Mouse (Mus musculus): ENCODE measurements around the gene Gfer. TPM values are rescaled to one million over a fixed set of nuclear protein-coding genes. Genes with fewer than 3 reads are reported as not detected.

The Gfer gene
- total RNA-seq, 2 experiments from 2014 or later: 22.2 to 24.6 TPM

DNA sequence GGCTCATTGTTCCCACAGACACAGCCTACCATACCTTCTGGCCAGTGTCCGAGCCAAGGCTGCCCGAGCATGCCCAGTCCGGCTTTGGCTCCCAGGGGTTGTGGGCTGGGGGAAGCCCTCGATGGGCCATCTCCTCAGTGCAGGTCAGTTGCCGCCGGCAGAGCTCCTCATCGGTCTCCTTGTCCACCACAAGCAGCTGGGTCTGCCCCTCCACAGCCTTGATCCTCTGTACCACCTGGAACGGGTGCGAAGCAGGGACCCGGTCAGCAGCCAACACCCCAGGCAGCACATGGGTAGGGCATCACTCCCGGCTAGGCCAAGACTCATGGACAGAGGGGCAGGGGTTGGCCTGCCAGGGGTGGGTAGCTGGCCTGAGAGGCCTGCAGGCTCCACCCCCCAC is 48.5 kb downstream of the Gfer start:
- DNase-seq: no peak

DNA sequence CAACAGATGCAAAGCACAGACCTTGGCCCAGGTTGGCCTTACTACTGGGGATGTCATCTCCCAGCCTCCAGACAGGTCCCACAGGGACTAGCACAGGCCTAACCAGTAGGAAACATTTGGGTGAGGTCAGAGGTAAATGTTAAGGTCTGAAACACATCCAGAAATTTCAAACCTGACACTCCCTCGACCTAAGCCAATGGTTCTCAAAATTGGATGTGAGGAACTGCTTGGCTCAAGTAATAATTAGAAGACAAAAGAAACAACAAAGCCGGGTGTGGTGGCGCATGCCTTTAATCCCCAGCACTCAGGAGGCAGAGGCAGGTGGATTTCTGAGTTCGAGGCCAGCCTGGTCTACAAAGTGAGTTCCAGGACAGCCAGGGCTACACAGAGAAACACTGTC is 49.6 kb downstream of the Gfer start:
- DNase-seq: no peak

DNA sequence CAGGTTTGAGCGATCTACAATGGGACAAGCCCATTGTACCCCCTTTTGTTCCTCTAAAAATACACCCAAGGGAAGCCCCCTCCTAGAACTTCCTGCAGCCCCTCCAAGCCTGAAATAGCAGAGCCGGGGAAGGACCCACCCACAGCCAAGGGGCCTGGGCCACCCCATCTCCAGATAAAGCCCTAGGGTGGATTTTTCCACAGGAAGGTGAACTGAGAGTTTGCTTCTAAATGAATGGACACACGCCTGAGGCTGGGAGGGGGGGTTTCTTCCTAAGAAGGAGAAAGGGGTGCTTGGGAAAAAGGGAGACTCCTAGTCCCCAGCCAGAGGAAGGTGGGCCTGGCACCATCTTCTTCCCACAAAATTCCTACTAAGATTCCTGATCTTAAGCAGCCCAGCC is 50.0 kb downstream of the Gfer start:
- DNase-seq: no peak

DNA sequence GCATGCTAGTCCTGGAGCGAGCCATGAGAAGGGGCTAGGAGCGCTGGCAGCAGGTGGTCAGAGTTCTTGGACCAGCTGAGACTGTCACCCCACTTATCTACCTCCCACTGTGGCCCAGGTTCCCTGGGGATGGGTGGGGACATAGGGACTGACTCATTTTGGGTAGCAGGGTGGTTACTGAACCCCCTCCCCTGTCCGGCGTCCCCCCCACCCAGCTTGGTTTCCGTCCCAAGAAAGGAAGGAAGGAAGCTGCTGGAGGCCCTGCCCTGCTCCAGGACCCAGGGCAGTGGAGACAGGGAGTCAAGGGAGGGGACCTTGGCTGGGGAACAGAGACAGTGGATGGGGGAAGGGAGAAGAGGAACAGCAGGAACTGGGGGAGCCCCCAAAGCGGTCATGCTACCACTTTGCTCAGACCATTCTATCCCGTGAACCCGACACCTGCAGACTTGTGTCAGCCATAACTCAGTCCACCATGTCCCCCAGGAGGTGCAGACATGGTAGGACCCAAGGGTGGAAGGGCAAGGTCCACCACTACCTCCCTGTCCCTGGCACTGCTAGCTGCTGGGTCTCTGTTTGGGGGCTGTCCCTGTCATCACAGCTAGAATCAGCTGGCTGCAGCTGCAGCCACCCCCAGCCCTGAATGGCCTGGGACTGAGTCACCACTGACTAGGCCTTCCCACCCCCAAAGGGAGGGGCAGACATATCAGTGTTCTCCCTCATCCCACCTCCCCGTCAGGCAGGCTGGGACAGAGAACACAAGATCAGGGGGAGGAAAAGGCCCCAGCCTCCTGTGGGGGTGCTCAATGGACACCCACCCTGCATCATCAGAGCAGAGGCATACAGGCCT is 50.9 kb downstream of the Gfer start:
- DNase-seq: no peak

DNA sequence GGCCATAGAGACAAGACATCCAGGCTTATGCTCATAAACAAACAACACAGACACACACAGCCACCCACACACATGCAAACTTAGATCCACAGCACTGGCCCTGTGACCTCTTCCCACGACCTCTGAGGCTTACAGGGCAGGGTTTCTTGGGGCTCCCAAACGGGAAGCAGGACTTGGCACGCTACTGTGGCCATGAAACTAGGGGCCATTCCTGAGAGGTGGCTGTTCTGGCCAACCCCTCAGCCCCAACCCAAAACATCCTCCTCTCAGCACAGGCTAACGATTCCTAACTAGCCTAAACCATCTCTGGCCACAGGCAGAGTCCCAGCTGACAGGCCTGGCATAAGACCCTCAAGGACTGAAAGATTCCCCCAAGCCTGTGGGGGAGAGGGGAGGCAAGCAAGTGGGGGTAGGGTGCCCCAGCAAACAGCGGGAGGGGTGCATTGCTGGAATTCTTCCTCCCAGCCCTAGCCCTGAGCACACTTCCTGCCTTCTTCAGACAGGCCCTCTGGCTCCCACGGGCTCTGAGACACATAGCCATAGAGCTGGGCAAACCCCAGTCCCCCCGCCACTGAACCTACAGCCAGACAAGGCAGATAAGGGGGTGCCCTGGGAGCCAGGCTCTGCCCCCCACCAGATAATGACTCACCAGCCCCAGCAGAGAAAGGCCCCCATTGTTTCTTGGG is 51.8 kb downstream of the Gfer start:
- DNase-seq: no peak

Other genes starting within 250 kb of the Gfer start
- gene E4f1, start 225.8 kb downstream of the Gfer start, total RNA-seq (2021): 10 to 100 TPM; 10.8 to 17.3 TPM
- gene Pgp, start 225.8 kb downstream of the Gfer start, total RNA-seq (2021): 10 to 100 TPM; 34.1 to 39.2 TPM
- gene Bricd5, start 222.3 kb downstream of the Gfer start, total RNA-seq (2021): under 1 TPM; 0.65 to 0.73 TPM
- gene Mlst8, start 217.1 kb downstream of the Gfer start, total RNA-seq (2021): 10 to 100 TPM; 10.8 to 12.1 TPM
- under 1 TPM; 0.56 to 0.68 TPM for gene Caskin1, start 207.6 kb downstream of the Gfer start, total RNA-seq (2021)
- 10 to 100 TPM; 47.2 to 60.9 TPM for gene Traf7, start 168.2 kb downstream of the Gfer start, total RNA-seq (2021)
- under 1 TPM; 0.18 to 0.47 TPM for gene Rab26, start 161.9 kb downstream of the Gfer start, total RNA-seq (2021)
- gene Pkd1, start 146.3 kb downstream of the Gfer start, total RNA-seq (2021): 10 to 100 TPM; 34.6 to 49.1 TPM
- 10 to 100 TPM; 51.7 to 61.1 TPM for gene Tsc2, start 63.5 kb downstream of the Gfer start, total RNA-seq (2021)
- 1 to 10 TPM; 4.3 TPM for gene Nthl1, start 63.5 kb downstream of the Gfer start, total RNA-seq (2021)
- 10 to 100 TPM; 30.1 to 33.4 TPM for gene Slc9a3r2, start 45.8 kb downstream of the Gfer start, total RNA-seq (2021)
- not detected for gene Npw, start 37.7 kb downstream of the Gfer start, total RNA-seq (2021)
- 10 to 100 TPM; 18.0 to 21.0 TPM for gene Zfp598, start 26.5 kb downstream of the Gfer start, total RNA-seq (2021)
- gene Syngr3, start 6.2 kb downstream of the Gfer start, total RNA-seq (2021): under 1 TPM; 0.16 to 0.52 TPM
- 1 to 10 TPM; 1.6 to 1.9 TPM for gene Noxo1, start 78 bp upstream of the Gfer start, total RNA-seq (2021)
- gene Tbl3, start 11.5 kb upstream of the Gfer start, total RNA-seq (2021): 10 to 100 TPM; 16.7 to 19.4 TPM
- gene Rnf151, start 21.9 kb upstream of the Gfer start, total RNA-seq (2021): not detected
- gene Rps2, start 22.0 kb upstream of the Gfer start, total RNA-seq (2021): 100 to 1,000 TPM; 732 to 736 TPM
- 100 to 1,000 TPM; 400 to 516 TPM for gene Ndufb10, start 28.3 kb upstream of the Gfer start, total RNA-seq (2021)
- gene Rpl3l, start 31.7 kb upstream of the Gfer start, total RNA-seq (2021): 100 to 1,000 TPM; 593 to 752 TPM
- gene Msrb1, start 40.5 kb upstream of the Gfer start, total RNA-seq (2021): 100 to 1,000 TPM; 127 to 132 TPM
- gene Hs3st6, start 56.8 kb upstream of the Gfer start, total RNA-seq (2021): under 1 TPM in 1 of 2 experiments, not detected in 1; 0.32 TPM
- gene Meiob, start 108.1 kb upstream of the Gfer start, total RNA-seq (2021): not detected
- gene Hagh, start 144.0 kb upstream of the Gfer start, total RNA-seq (2021): 10 to 100 TPM; 78.0 to 86.1 TPM
- gene Fahd1, start 154.2 kb upstream of the Gfer start, total RNA-seq (2021): 10 to 100 TPM; 30.7 to 33.6 TPM
- 1 to 10 TPM; 3.6 to 7.0 TPM for gene Igfals, start 169.8 kb upstream of the Gfer start, total RNA-seq (2021)
- 10 to 100 TPM; 15.0 to 18.5 TPM for gene Nubp2, start 190.2 kb upstream of the Gfer start, total RNA-seq (2021)
- 10 to 100 TPM; 28.2 to 30.4 TPM for gene Spsb3, start 190.5 kb upstream of the Gfer start, total RNA-seq (2021)
- gene Eme2, start 198.9 kb upstream of the Gfer start, total RNA-seq (2021): 10 to 100 TPM; 12.0 to 20.8 TPM
- 100 to 1,000 TPM; 108 to 121 TPM for gene Mrps34, start 199.0 kb upstream of the Gfer start, total RNA-seq (2021)
- 10 to 100 TPM; 13.5 to 14.7 TPM for gene Nme3, start 200.3 kb upstream of the Gfer start, total RNA-seq (2021)
- gene Mapk8ip3, start 240.8 kb upstream of the Gfer start, total RNA-seq (2021): 10 to 100 TPM; 23.5 to 37.8 TPM

Measured in gastrocnemius, postnatal 10 days (tissue).